Mouse (Mus musculus): Measurements from ENCODE around the gene Pdcd7. TPM values are rescaled to one million over a fixed set of nuclear protein-coding genes. Genes with fewer than 3 reads are reported as not detected.

Gene Pdcd7
- polyA plus RNA-seq, 1 experiment from 2014 or later: 4.4 TPM

DNA sequence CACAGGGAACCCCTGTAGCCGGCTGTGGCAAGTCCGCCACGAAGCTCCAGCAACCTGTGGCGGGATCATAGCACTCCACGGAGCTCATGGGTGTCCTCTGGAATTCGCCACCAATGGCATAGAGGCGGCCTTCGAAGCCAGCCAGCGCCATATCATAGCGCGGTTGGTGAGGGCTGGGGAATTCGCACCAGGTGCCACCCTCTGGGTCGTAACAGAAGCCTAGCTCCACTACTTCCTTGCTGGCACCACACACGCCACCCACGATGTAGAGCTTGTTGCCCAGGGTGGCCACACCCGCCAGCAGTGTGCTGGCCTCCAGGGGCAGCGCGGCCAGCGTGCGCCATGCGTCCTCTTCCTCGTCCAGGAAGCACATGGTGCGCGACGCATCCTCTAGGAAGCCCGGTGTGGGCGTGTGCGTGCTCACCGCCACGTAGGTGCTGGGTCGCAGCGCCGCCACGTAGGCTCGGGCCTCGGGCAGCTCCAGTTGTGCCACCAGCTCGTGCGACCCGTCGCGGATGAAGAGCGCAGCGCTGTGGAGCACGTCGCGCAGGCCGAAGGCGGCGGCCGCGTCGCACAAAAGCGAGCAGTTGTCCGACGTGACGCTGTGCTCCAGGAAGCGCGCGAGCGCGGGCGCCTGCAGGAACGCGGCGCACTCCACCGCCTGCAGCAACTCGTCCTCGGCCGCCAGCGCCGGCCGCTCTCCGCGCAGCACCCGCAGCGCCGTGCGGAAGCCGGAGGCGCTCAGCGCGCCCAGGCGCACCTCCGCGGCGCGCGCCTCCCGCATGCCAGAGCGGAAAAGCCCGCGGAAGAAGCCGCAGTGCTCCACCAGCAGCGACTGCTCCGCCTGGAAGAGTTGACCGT, 45.1 kb downstream of the Pdcd7 start:
- peak; percentile 24 for DNase-seq
- peaks cover 26% of the 10 kb centered on the region for H3K27me3 ChIP-seq (ENCODE audit: insufficient read depth, low read length)
- no peak for TF ChIP-seq EP300 (IDR thresholded peaks at IDR 0.05; ENCODE audit: low read depth)
- TF ChIP-seq CTCF (IDR thresholded peaks at IDR 0.05; ENCODE audit: low read depth): no peak
- no peaks in the 10 kb centered on the region for H3K9me3 ChIP-seq (ENCODE audit: low read length)
- no peak overlapping the region for H3K27ac ChIP-seq (ENCODE audit: low read depth)
- 13% methylated on average over 94 of the region's 96 CpGs for WGBS (ENCODE audit: insufficient replicate concordance)
- peak; percentile 9; the same call in 1 of the 2 replicates for ATAC-seq
- H3K4me2 ChIP-seq (ENCODE audit: low read depth, low read length): peak overlapping the region; percentile 67
- H3K4me3 ChIP-seq (ENCODE audit: low read depth, low read length): peak overlapping the region; percentile 35
- peaks cover 16% of the 10 kb centered on the region for H3K4me1 ChIP-seq (ENCODE audit: insufficient read depth)
- H3K36me3 ChIP-seq (replicated peaks; ENCODE audit: insufficient read depth, low read length): no peaks in the 10 kb centered on the region
- H3K9ac ChIP-seq (replicated peaks): no peak overlapping the region

DNA sequence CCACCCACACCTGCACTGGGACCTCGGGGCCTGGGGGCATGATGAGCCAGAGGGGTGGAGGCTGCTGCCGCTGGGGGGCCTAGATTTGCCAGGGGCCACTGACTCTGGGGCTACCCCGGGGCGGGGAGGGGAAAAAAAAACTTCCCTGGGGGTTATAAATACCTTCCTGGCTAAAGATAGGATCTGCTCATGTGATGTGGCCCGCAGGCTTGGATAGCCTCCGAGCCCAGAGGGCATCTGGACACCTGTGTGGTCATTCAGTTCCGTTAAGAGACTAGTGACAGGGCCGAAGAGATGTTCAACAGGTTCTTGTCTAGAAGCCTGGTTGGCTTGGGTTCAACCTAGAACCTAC, 45.7 kb downstream of the Pdcd7 start, which contains the start of gene Kbtbd13:
TSS of gene Kbtbd13 (minus strand) at position 40 of the 352 bp plus-strand sequence.
- Histone ChIP-seq H3K9me3 (ENCODE audit: low read length) (no peaks in the 10 kb centered on the region), H3K4me3 (ENCODE audit: low read depth, low read length) (peak within 1 kb of the TSS; percentile 35), H3K36me3 (replicated peaks; ENCODE audit: insufficient read depth, low read length) (no peaks in the 10 kb centered on the region), H3K27ac (ENCODE audit: low read depth) (peak within 1 kb of the TSS; percentile 29; the same call in 1 of the 2 replicates), H3K4me1 (ENCODE audit: insufficient read depth) (peaks cover 16% of the 10 kb centered on the region), H3K9ac (replicated peaks) (no peak within 1 kb of the TSS), H3K4me2 (ENCODE audit: low read depth, low read length) (peak within 1 kb of the TSS; percentile 67), H3K27me3 (ENCODE audit: insufficient read depth, low read length) (peaks cover 26% of the 10 kb centered on the region)
- ATAC-seq (no peak), DNase-seq (no peak)
- 34% methylated on average over 8 of the region's 8 CpGs for WGBS (ENCODE audit: insufficient replicate concordance)
- TF ChIP-seq EP300 (IDR thresholded peaks at IDR 0.05; ENCODE audit: low read depth): no peak
- no peak for TF ChIP-seq CTCF (IDR thresholded peaks at IDR 0.05; ENCODE audit: low read depth)

DNA sequence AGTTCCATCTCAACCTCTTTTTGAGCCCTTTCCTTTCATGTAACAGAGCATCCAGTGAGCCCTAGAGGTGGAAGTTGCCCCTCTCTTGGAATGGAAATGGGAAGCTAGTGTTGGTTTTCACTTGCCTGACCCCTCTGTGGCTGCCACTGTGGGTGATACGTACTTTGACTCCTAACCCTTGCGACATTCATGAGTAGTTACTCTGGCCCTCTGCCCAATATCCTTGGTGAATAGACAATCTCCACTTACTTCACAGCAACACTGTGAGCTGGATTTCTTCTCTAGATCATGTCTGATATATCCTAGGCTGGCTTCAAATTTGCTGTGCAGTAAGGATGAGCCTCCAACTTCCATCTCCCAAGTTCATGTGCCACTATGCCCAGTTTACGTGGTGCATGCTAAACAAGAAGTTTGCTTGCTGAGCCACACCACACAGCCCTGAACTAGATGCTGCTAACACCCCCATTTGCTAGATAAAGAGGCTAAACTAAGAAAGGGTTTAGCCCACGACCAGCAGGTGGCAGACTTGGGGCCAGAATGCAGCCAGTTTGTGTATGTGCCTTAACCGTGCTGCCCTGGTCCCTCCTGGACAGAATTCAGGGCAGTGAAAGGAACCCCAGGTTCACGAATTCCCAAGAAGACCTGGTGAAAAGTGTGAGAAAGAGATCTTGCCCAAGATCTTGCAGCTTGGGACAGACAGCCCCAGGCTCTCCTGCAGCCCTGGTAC, 46.9 kb downstream of the Pdcd7 start:
- H3K4me1 ChIP-seq (ENCODE audit: insufficient read depth): peaks cover 16% of the 10 kb centered on the region
- H3K27me3 ChIP-seq (ENCODE audit: insufficient read depth, low read length): peaks cover 26% of the 10 kb centered on the region
- H3K4me3 ChIP-seq (ENCODE audit: low read depth, low read length): no peak overlapping the region
- H3K9ac ChIP-seq (replicated peaks): no peak overlapping the region
- H3K27ac ChIP-seq (ENCODE audit: low read depth): peak overlapping the region; percentile 29; the same call in 1 of the 2 replicates
- no peak overlapping the region for H3K4me2 ChIP-seq (ENCODE audit: low read depth, low read length)
- no peaks in the 10 kb centered on the region for H3K9me3 ChIP-seq (ENCODE audit: low read length)
- no peaks in the 10 kb centered on the region for H3K36me3 ChIP-seq (replicated peaks; ENCODE audit: insufficient read depth, low read length)
- DNase-seq: peak; percentile 78
- WGBS (ENCODE audit: insufficient replicate concordance): 15% methylated on average over 6 of the region's 6 CpGs
- peak; percentile 91 for ATAC-seq
- TF ChIP-seq EP300 (IDR thresholded peaks at IDR 0.05; ENCODE audit: low read depth) (no peak), CTCF (IDR thresholded peaks at IDR 0.05; ENCODE audit: low read depth) (peak; percentile 84)

DNA sequence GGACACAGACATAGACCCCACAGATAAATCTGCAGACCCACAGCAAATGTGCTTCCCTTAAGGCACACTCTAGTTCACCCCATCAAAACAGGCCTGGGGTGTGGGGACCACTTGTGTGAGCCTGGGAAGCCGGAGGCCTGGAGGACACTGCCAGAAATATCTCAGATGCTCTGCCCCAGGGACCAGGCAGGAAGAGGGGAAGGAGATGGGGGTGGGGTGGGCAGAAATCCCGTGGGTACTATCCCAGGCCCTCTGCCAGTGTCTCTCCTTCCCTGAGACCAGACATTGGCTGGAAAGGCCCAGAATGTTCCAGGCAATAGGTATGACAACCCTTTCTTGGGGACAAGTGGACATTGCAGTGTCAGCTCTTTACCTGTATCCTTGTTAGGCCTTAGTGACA, 47.7 kb downstream of the Pdcd7 start:
- TF ChIP-seq CTCF (IDR thresholded peaks at IDR 0.05; ENCODE audit: low read depth) (no peak), EP300 (IDR thresholded peaks at IDR 0.05; ENCODE audit: low read depth) (no peak)
- Histone ChIP-seq H3K9ac (replicated peaks) (no peak overlapping the region), H3K9me3 (ENCODE audit: low read length) (no peaks in the 10 kb centered on the region), H3K4me3 (ENCODE audit: low read depth, low read length) (no peak overlapping the region), H3K27me3 (ENCODE audit: insufficient read depth, low read length) (peaks cover 31% of the 10 kb centered on the region), H3K27ac (ENCODE audit: low read depth) (no peak overlapping the region), H3K4me2 (ENCODE audit: low read depth, low read length) (no peak overlapping the region), H3K36me3 (replicated peaks; ENCODE audit: insufficient read depth, low read length) (no peaks in the 10 kb centered on the region), H3K4me1 (ENCODE audit: insufficient read depth) (peaks cover 23% of the 10 kb centered on the region)
- DNase-seq: no peak
- no peak for ATAC-seq
- WGBS (ENCODE audit: insufficient replicate concordance): 34% methylated on average over 2 of the region's 2 CpGs

DNA sequence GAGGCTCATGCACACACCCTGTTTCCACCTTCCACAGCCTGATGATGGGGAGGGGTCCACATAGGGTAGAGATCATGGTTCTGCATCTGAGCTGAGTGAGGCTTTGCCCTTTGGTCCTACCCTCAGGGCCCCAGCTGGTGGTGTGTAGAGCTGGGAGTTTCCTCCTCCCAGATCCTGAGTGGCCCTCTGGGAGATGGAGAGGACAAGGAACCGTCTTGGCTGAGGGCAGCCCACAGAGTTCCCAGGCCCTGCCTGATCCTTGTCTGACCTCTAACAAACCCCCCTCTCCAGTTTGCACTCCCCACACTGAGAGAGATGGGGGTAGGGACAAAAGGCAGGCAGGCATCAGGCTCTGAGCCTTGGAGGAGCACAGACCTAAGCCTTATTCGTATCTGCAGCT, 48.5 kb downstream of the Pdcd7 start:
- DNase-seq: no peak
- ATAC-seq: no peak
- H3K4me2 ChIP-seq (ENCODE audit: low read depth, low read length): no peak overlapping the region
- no peak overlapping the region for H3K4me3 ChIP-seq (ENCODE audit: low read depth, low read length)
- WGBS (ENCODE audit: insufficient replicate concordance): 52% methylated on average over 2 of the region's 2 CpGs
- no peaks in the 10 kb centered on the region for H3K36me3 ChIP-seq (replicated peaks; ENCODE audit: insufficient read depth, low read length)
- H3K27me3 ChIP-seq (ENCODE audit: insufficient read depth, low read length): peaks cover 31% of the 10 kb centered on the region
- peaks cover 25% of the 10 kb centered on the region for H3K4me1 ChIP-seq (ENCODE audit: insufficient read depth)
- no peaks in the 10 kb centered on the region for H3K9me3 ChIP-seq (ENCODE audit: low read length)
- no peak overlapping the region for H3K9ac ChIP-seq (replicated peaks)
- TF ChIP-seq CTCF (IDR thresholded peaks at IDR 0.05; ENCODE audit: low read depth): no peak
- no peak for TF ChIP-seq EP300 (IDR thresholded peaks at IDR 0.05; ENCODE audit: low read depth)
- H3K27ac ChIP-seq (ENCODE audit: low read depth): no peak overlapping the region

DNA sequence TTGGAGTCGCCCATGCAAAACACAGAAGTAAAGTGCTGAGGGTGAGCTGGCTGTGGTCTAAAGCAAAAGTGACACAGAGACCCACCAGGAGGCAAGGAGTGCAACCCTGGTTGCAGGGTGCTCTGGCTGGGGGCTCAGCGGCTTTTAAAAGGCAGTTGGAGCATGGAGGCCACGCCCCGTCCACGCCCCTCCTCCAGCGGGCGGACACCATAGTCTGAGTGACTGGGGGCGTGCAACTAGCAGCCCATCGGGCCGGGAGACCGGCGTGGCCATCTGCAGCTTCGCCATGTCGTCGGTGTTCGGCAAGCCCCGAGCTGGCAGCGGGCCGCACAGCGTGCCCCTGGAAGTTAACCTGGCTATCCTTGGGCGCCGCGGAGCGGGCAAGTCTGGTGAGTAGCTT, 52.4 kb downstream of the Pdcd7 start, which contains the start of gene Rasl12:
TSS of gene Rasl12 (plus strand) at position 228 of the 400 bp plus-strand sequence.
- no peak for TF ChIP-seq EP300 (IDR thresholded peaks at IDR 0.05; ENCODE audit: low read depth)
- no peak for TF ChIP-seq CTCF (IDR thresholded peaks at IDR 0.05; ENCODE audit: low read depth)
- peak; percentile 71 for DNase-seq
- Histone ChIP-seq H3K4me1 (ENCODE audit: insufficient read depth) (peaks cover 13% of the 10 kb centered on the region), H3K27me3 (ENCODE audit: insufficient read depth, low read length) (0 out of 2 replicates have a peak, but pooled peaks cover 5% of the 10 kb centered on the region), H3K9ac (replicated peaks) (peak within 1 kb of the TSS; percentile 39; the same call in 1 of the 2 replicates), H3K27ac (ENCODE audit: low read depth) (no peak within 1 kb of the TSS), H3K4me3 (ENCODE audit: low read depth, low read length) (peak within 1 kb of the TSS; percentile 35), H3K9me3 (ENCODE audit: low read length) (no peaks in the 10 kb centered on the region), H3K4me2 (ENCODE audit: low read depth, low read length) (peak within 1 kb of the TSS; percentile 76), H3K36me3 (replicated peaks; ENCODE audit: insufficient read depth, low read length) (no peaks in the 10 kb centered on the region)
- peak; percentile 38; the same call in 1 of the 2 replicates for ATAC-seq
- 3% methylated on average over 23 of the region's 24 CpGs for WGBS (ENCODE audit: insufficient replicate concordance)

All from liver, postnatal 0 days (tissue).